ENCODE assay signal across 18 mouse cellular contexts in the genomic region with DNA sequence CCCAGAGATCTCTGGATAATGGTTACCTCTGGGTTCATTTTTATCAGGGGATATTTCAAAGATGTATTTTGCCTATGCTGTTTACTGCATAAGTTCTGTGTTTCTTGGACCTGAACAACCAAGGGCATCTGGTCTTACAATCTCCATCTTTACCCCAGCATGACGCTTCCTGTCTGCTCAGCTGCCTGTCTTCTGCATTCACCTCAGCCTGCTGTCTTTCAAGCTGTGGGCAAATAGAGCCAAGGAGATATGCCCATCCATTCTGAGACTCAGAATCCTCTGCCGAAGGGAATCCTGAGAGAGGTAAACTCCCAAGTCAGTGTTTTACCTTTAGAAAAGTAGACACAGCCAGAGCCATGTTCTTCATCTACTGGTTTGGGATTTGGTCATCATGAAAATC.
"Had no signal": no experiment of that assay in that cellular context is flagged by ENCODE, and none has a peak within 500 bp of the region (broad histone marks: within the 10 kb centered on the region; RNA-seq: fewer than 3 reads in every experiment).

No protein-coding gene starts in this region.

- ATAC-seq: forebrain, embryonic 13.5 days; forebrain, embryonic 14.5 days; forebrain, embryonic 15.5 days; forebrain, embryonic 16.5 days; forebrain, postnatal 0 days had no signal

- DNase-seq: cerebellum, adult 8-10 months; cerebellum, adult 9-10 months; cerebellum, adult 9-11 months; cerebellum, postnatal 36 days; embryo, embryonic 11 days; forebrain, postnatal 0 days; gastrocnemius, adult 2 months; gastrocnemius, postnatal 10 days; gastrocnemius, postnatal 14 days; gastrocnemius, postnatal 25 days; gastrocnemius, postnatal 36 days; heart, adult 11 months; heart, adult 18-20 months; heart, adult 2 months had no signal
